Mouse (Mus musculus): ENCODE measurements around the gene Rlbp1. TPM values are rescaled to one million over a fixed set of nuclear protein-coding genes. Genes with fewer than 3 reads are reported as not detected.

The Rlbp1 gene
- 10 to 100 TPM; 19.0 to 23.8 TPM for total RNA-seq (2021)

- no peak for DNase-seq (ENCODE audit: low spot score in 2 of 2)
- intact Hi-C loops (cut with DNase I): no loop called here
These were observed at the start of gene Rlbp1 for GRCm38 (mm10) chr7:79386422-79387133. Gene Rlbp1 (minus strand): TSS chr7:79387048.

GRCm38 (mm10) chr7:79428243-79428642 is 41.4 kb upstream of the Rlbp1 start:
- intact Hi-C loops (cut with DNase I): no loop called here

GRCm38 (mm10) chr7:79425804-79426203 is 39.0 kb upstream of the Rlbp1 start:
- intact Hi-C loops (cut with DNase I): no loop called here
- DNase-seq (ENCODE audit: low spot score in 2 of 2): no peak

More at GRCm38 (mm10) chr7:79428243-79428642, 41.4 kb upstream of the Rlbp1 start:
- no peak for DNase-seq (ENCODE audit: low spot score in 2 of 2)

- intact Hi-C loops (cut with DNase I): no loop called here
- DNase-seq (ENCODE audit: low spot score in 2 of 2): no peak
These were observed 36.0 kb upstream of the Rlbp1 start for GRCm38 (mm10) chr7:79422876-79423275.

GRCm38 (mm10) chr7:79419950-79420349 is 33.1 kb upstream of the Rlbp1 start:
- intact Hi-C loops (cut with DNase I): no loop called here

GRCm38 (mm10) chr7:79414449-79415375 is 27.9 kb upstream of the Rlbp1 start:
- intact Hi-C loops (cut with DNase I): no loop called here
- DNase-seq (ENCODE audit: low spot score in 2 of 2): no peak

More at GRCm38 (mm10) chr7:79419950-79420349, 33.1 kb upstream of the Rlbp1 start:
- no peak for DNase-seq (ENCODE audit: low spot score in 2 of 2)

- no peak for DNase-seq (ENCODE audit: low spot score in 2 of 2)
- intact Hi-C loops (cut with DNase I): no loop called here
These were observed 13.4 kb upstream of the Rlbp1 start for GRCm38 (mm10) chr7:79400296-79400695.

- intact Hi-C loops (cut with DNase I): no loop called here
- DNase-seq (ENCODE audit: low spot score in 2 of 2): no peak
These were observed 12.1 kb upstream of the Rlbp1 start for GRCm38 (mm10) chr7:79398971-79399370.

- intact Hi-C loops (cut with DNase I): no loop called here
These were observed 11.6 kb upstream of the Rlbp1 start for GRCm38 (mm10) chr7:79398426-79398825.

GRCm38 (mm10) chr7:79397446-79397963 is 10.7 kb upstream of the Rlbp1 start:
- intact Hi-C loops (cut with DNase I): no loop called here
- no peak for DNase-seq (ENCODE audit: low spot score in 2 of 2)

More at GRCm38 (mm10) chr7:79398426-79398825, 11.6 kb upstream of the Rlbp1 start:
- DNase-seq (ENCODE audit: low spot score in 2 of 2): no peak

- intact Hi-C loops (cut with DNase I): no loop called here
- DNase-seq (ENCODE audit: low spot score in 2 of 2): no peak
These were observed 8.3 kb upstream of the Rlbp1 start for GRCm38 (mm10) chr7:79395186-79395585.

GRCm38 (mm10) chr7:79394666-79395065 is 7.8 kb upstream of the Rlbp1 start:
- no peak for DNase-seq (ENCODE audit: low spot score in 2 of 2)
- intact Hi-C loops (cut with DNase I): loop anchor here (5.0 kb wide), 1 partner anchor 73 kb away; the partner anchor contains the start of gene Polg

- intact Hi-C loops (cut with DNase I): loop anchor here (5.0 kb wide), 1 partner anchor 73 kb away; the partner anchor contains the start of gene Polg
- no peak for DNase-seq (ENCODE audit: low spot score in 2 of 2)
These were observed 7.1 kb upstream of the Rlbp1 start for GRCm38 (mm10) chr7:79393924-79394323.

- DNase-seq (ENCODE audit: low spot score in 2 of 2): no peak
- intact Hi-C loops (cut with DNase I): loop anchor here (5.0 kb wide), 1 partner anchor 74 kb away; the partner anchor contains the start of gene Polg
These were observed 6.1 kb upstream of the Rlbp1 start for GRCm38 (mm10) chr7:79392860-79393513.

GRCm38 (mm10) chr7:79391883-79392649 is 5.2 kb upstream of the Rlbp1 start, which contains the start of gene Fanci:
Gene Fanci (plus strand): TSS chr7:79391929.
- intact Hi-C loops (cut with DNase I): loop anchor here (5.0 kb wide), 1 partner anchor 75 kb away; the partner anchor contains the start of gene Polg
- peak; percentile 91 to 92 for DNase-seq (ENCODE audit: low spot score in 2 of 2)

GRCm38 (mm10) chr7:79391471-79391870 is 4.6 kb upstream of the Rlbp1 start:
- intact Hi-C loops (cut with DNase I): loop anchor here (5.0 kb wide), 1 partner anchor 76 kb away; the partner anchor contains the start of gene Polg
- no peak for DNase-seq (ENCODE audit: low spot score in 2 of 2)

- DNase-seq (ENCODE audit: low spot score in 2 of 2): no peak
- intact Hi-C loops (cut with DNase I): loop anchor here (5.0 kb wide), 1 partner anchor 77 kb away; the partner anchor contains the start of gene Polg
These were observed 3.4 kb upstream of the Rlbp1 start for GRCm38 (mm10) chr7:79390141-79390708.

- intact Hi-C loops (cut with DNase I): no loop called here
- no peak for DNase-seq (ENCODE audit: low spot score in 2 of 2)
These were observed 1.9 kb upstream of the Rlbp1 start for GRCm38 (mm10) chr7:79388671-79389206.

Measured in left cerebral cortex, postnatal 36 days (tissue).